Mouse (Mus musculus) spleen, adult 2 months (tissue): Measurements from ENCODE around the gene Sec24a. TPM values are rescaled to one million over a fixed set of nuclear protein-coding genes. Genes with fewer than 3 reads are reported as not detected.

Experiments used
- DNase-seq, 2 experiments: peaks; one replicate each; pipeline versions ENCODE4 v3.0.0 to v3.0.0-alpha.2; 2012 to 2021; ENCODE audit warnings: low spot score in 2 of 2, low read depth in 1 of 2
- H3K27ac ChIP-seq: fragments of 200-500 bp; 2 replicates; pipeline ENCODE4 v1.5.1; 2012; ENCODE audit warnings: low read length, inconsistent platforms; ENCODE audit not compliant: insufficient read depth
- H3K27me3 ChIP-seq: fragments of 200-500 bp; 2 replicates; pipeline ENCODE4 v1.6.1; 2012; ENCODE audit warnings: mild to moderate bottlenecking, moderate library complexity, low read length, inconsistent platforms; ENCODE audit not compliant: control insufficient read depth, insufficient read depth
- H3K36me3 ChIP-seq: fragments of 200-500 bp; 2 replicates; pipeline ENCODE4 v1.6.1; 2012; ENCODE audit warnings: mild to moderate bottlenecking, low read length, inconsistent platforms; ENCODE audit not compliant: control insufficient read depth, insufficient read depth
- H3K4me1 ChIP-seq: fragments of 200-500 bp; 2 replicates; pipeline ENCODE4 v1.6.1; 2011; ENCODE audit warnings: inconsistent platforms; ENCODE audit not compliant: control insufficient read depth, insufficient read depth, insufficient read length
- H3K4me3 ChIP-seq: fragments of 200-500 bp; 2 replicates; pipeline ENCODE4 v1.5.1; 2011; ENCODE audit warnings: mild to moderate bottlenecking, inconsistent platforms; ENCODE audit not compliant: insufficient read depth, insufficient read length; ENCODE audit errors: extremely low read depth
- CTCF ChIP-seq: fragments of 200-500 bp; IDR thresholded peaks from 2 replicates; pipeline ENCODE4 v1.5.1; 2011; ENCODE audit warnings: mild to moderate bottlenecking, inconsistent platforms; ENCODE audit not compliant: insufficient read depth, insufficient read length, insufficient replicate concordance; ENCODE audit errors: extremely low read depth
- POLR2A ChIP-seq: fragments of 200-500 bp; IDR thresholded peaks from 2 replicates; pipeline ENCODE4 v1.6.1; 2011; ENCODE audit warnings: low read depth, low read length, inconsistent platforms
- WGBS: fragments of 180-500 bp; shearing (Covaris S2); methylation state at CpG from one replicate; pipeline ENCODE4 v1.1.7; 2018; 5-methylcytosine and 5-hydroxymethylcytosine counted together
- polyA plus RNA-seq: library from polyadenylated mRNA; depleted of rRNA; stranded (reverse); fragments of >200 nt; gene quantifications from 2 replicates; pipeline ENCODE4 v1.2.3, GENCODE M21; 2012; rRNA removed

Sec24a gene
- polyA plus RNA-seq, result 10.0 and 13.5 TPM in 2 replicates

GRCm38 (mm10) chr11:51763213-51763907 lies at the start of gene Sec24a, which contains the start of gene Sar1b:
Gene Sec24a (minus strand): TSS chr11:51763634.
Gene Sar1b (plus strand): TSS chr11:51763687.
- WGBS, result 2% methylated on average over 30 of the region's 30 CpGs
- peaks cover 4% of the 10 kb centered on the region for H3K4me1 ChIP-seq
- peak within 1 kb of the TSS; percentile 69 for H3K4me3 ChIP-seq
- TF ChIP-seq POLR2A, result peak; percentile 47; the same call in 1 of the 2 replicates
- no peak for TF ChIP-seq CTCF
- no peak within 1 kb of the TSS for H3K27ac ChIP-seq
- no peaks in the 10 kb centered on the region for H3K27me3 ChIP-seq
- DNase-seq, result peak; percentile 66 to 73
- no peaks in the 10 kb centered on the region for H3K36me3 ChIP-seq

DNA sequence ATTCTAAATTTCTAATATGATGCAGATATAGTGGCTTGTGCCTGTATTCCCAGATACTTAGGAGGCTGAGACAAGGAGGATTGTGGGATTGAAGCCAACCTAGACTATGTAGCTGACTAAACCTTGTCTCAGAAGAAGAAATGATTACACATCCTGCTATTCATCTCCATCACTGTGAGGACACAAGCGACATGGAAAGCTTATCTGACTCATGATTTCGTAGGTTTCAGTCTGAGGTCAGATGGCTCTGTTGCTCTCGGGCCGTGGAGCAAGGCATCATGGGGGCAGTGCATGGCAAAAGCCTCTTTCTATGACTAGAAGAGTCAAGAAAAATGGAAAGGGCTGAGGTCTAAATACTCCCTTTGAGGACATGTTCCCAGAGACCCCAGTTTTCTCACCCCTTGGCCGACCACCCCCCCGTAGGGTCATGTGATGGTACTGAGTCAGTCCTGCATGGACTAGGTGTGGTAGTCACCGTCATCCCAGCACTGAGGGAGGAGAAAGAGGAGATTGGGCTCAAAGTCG lies 48.6 kb upstream of the Sec24a start:
- WGBS, result 93% methylated on average over 8 of the region's 8 CpGs
- no peak for DNase-seq
- peaks cover 23% of the 10 kb centered on the region for H3K36me3 ChIP-seq
- no peak overlapping the region for H3K4me3 ChIP-seq
- no peak overlapping the region for H3K27ac ChIP-seq
- no peaks in the 10 kb centered on the region for H3K27me3 ChIP-seq
- no peaks in the 10 kb centered on the region for H3K4me1 ChIP-seq
- no peak for TF ChIP-seq CTCF
- no peak for TF ChIP-seq POLR2A

DNA sequence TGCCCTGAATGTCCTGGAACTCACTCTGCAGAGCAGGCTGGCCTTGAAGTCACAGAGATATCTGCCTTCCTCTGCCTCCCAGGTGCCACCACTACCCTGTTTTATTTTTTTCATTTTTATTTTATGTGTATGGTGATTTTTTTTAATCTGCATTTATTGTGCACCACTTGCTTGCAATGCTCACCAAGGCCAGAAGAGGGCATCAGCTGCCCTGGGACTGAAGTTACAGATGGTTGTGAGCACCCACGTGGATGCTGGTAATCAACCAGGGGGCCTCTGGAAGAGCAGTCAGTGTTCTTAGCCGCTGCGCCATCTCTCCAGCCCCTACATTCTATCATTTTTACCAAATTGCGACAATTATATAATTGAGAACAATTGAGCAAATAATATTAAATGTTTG lies 47.8 kb upstream of the Sec24a start:
- H3K36me3 ChIP-seq, result peaks cover 14% of the 10 kb centered on the region
- no peaks in the 10 kb centered on the region for H3K4me1 ChIP-seq
- no peak overlapping the region for H3K4me3 ChIP-seq
- 89% methylated on average over 4 of the region's 4 CpGs for WGBS
- H3K27me3 ChIP-seq, result no peaks in the 10 kb centered on the region
- no peak for DNase-seq
- TF ChIP-seq POLR2A, result no peak
- no peak for TF ChIP-seq CTCF
- no peak overlapping the region for H3K27ac ChIP-seq

DNA sequence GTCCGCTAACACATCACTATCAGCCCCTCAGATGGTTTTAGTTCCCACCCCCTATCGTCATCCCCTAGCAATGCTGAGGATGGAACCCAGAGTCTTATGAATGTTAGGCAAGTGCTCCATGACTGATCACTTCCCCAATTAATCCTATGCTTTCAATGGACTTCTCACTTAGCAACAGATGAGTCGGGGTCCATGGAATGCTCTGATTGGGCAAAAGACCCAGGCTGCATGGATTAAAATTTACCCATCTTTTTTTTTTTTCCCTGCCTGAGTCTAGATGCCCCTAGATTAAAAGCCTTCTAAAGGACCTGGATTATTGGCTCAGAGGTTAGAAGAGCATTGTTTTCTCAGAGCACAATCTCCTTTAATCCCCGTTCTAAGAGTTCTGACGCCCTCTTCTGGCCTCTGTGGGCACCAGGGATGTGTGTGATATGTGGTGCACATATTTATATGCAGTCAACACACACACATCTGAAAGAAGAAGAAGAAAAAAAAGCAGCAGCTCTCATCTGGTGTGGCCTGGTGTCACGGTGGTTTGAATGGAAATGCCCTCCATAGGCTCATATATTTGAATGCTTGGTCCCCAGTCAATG lies 46.3 kb upstream of the Sec24a start:
- H3K27ac ChIP-seq, result no peak overlapping the region
- peaks cover 2% of the 10 kb centered on the region; the same call in 1 of the 2 replicates for H3K36me3 ChIP-seq
- no peaks in the 10 kb centered on the region for H3K27me3 ChIP-seq
- DNase-seq, result peak in 1 of 2 experiments; percentile 50
- TF ChIP-seq CTCF (no peak), POLR2A (no peak)
- WGBS, result 67% methylated on average over 6 of the region's 6 CpGs
- H3K4me3 ChIP-seq, result no peak overlapping the region
- H3K4me1 ChIP-seq, result no peaks in the 10 kb centered on the region; the same call in 1 of the 2 replicates

GRCm38 (mm10) chr11:51807108-51807879 lies 43.9 kb upstream of the Sec24a start:
- Histone ChIP-seq H3K27me3 (no peaks in the 10 kb centered on the region), H3K4me3 (no peak overlapping the region), H3K4me1 (no peaks in the 10 kb centered on the region; the same call in 1 of the 2 replicates), H3K36me3 (no peaks in the 10 kb centered on the region), H3K27ac (no peak overlapping the region)
- WGBS, result 62% methylated on average over 13 of the region's 13 CpGs
- no peak for DNase-seq
- TF ChIP-seq POLR2A (no peak), CTCF (no peak)

GRCm38 (mm10) chr11:51805221-51805981 lies 42.0 kb upstream of the Sec24a start:
- H3K4me3 ChIP-seq, result peak overlapping the region; percentile 34; the same call in 1 of the 2 replicates
- H3K4me1 ChIP-seq, result peaks cover 6% of the 10 kb centered on the region; the same call in 1 of the 2 replicates
- no peak for TF ChIP-seq CTCF
- peak; percentile 74; the same call in 1 of the 2 replicates for TF ChIP-seq POLR2A
- peak; percentile 78 to 80 for DNase-seq
- no peaks in the 10 kb centered on the region for H3K27me3 ChIP-seq
- 34% methylated on average over 17 of the region's 17 CpGs for WGBS
- H3K36me3 ChIP-seq, result no peaks in the 10 kb centered on the region
- peak overlapping the region; percentile 43 for H3K27ac ChIP-seq
